Mouse (Mus musculus): Measurements from ENCODE around the gene Smug1. TPM values are rescaled to one million over a fixed set of nuclear protein-coding genes. Genes with fewer than 3 reads are reported as not detected.

Smug1 gene
- total RNA-seq, 1 experiment from 2014 or later: 3.7 TPM

DNA sequence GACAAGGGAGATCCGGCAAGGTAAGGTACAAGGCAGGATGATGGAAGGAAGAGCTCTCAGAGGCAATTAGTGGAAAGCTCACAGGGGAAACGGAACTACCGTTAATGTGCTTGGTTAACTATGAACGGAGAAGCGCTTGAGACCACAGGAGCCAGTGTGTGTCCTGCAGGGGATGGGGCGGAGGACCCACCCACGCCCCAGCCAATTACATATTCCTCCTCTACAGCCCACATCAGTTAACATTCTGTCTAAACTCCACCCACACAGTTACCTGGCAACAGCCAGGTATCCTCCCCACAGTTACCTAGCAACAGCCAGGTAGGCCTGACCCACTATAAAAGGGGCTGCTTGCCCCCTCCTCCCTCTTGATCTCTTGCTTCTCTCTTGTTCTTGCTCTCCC lies 10.0 kb downstream of the Smug1 start:
- no peak for ATAC-seq (replicated peaks in 1 of 2; ENCODE audit: insufficient read depth in 1 of 2, low FRiP score in 2 of 2, low TSS enrichment in 1 of 2, low read depth in 1 of 2, poor library complexity in 2 of 2, severe bottlenecking in 2 of 2)

GRCm38 (mm10) chr15:103155366-103156321 lies 11.2 kb downstream of the Smug1 start:
- no peak for ATAC-seq (replicated peaks in 1 of 2; ENCODE audit: insufficient read depth in 1 of 2, low FRiP score in 2 of 2, low TSS enrichment in 1 of 2, low read depth in 1 of 2, poor library complexity in 2 of 2, severe bottlenecking in 2 of 2)

- peak in 1 of 2 experiments; percentile 36; a peak in 1 of 4 replicates for ATAC-seq (replicated peaks in 1 of 2; ENCODE audit: insufficient read depth in 1 of 2, low FRiP score in 2 of 2, low TSS enrichment in 1 of 2, low read depth in 1 of 2, poor library complexity in 2 of 2, severe bottlenecking in 2 of 2)
Observed at GRCm38 (mm10) chr15:103152890-103153610, 13.8 kb downstream of the Smug1 start.

- peak in 1 of 2 experiments; percentile 42; a peak in 1 of 4 replicates for ATAC-seq (replicated peaks in 1 of 2; ENCODE audit: insufficient read depth in 1 of 2, low FRiP score in 2 of 2, low TSS enrichment in 1 of 2, low read depth in 1 of 2, poor library complexity in 2 of 2, severe bottlenecking in 2 of 2)
Observed at GRCm38 (mm10) chr15:103152371-103152770, 14.5 kb downstream of the Smug1 start.

- ATAC-seq (replicated peaks in 1 of 2; ENCODE audit: insufficient read depth in 1 of 2, low FRiP score in 2 of 2, low TSS enrichment in 1 of 2, low read depth in 1 of 2, poor library complexity in 2 of 2, severe bottlenecking in 2 of 2): no peak
Observed at GRCm38 (mm10) chr15:103147779-103148178, 19.1 kb downstream of the Smug1 start.

GRCm38 (mm10) chr15:103147422-103147690 lies 19.5 kb downstream of the Smug1 start:
- no peak for ATAC-seq (replicated peaks in 1 of 2; ENCODE audit: insufficient read depth in 1 of 2, low FRiP score in 2 of 2, low TSS enrichment in 1 of 2, low read depth in 1 of 2, poor library complexity in 2 of 2, severe bottlenecking in 2 of 2)

- ATAC-seq (replicated peaks in 1 of 2; ENCODE audit: insufficient read depth in 1 of 2, low FRiP score in 2 of 2, low TSS enrichment in 1 of 2, low read depth in 1 of 2, poor library complexity in 2 of 2, severe bottlenecking in 2 of 2): peak in 1 of 2 experiments; percentile 40; a peak in 1 of 4 replicates
Observed at GRCm38 (mm10) chr15:103146627-103147421, 20.1 kb downstream of the Smug1 start.

DNA sequence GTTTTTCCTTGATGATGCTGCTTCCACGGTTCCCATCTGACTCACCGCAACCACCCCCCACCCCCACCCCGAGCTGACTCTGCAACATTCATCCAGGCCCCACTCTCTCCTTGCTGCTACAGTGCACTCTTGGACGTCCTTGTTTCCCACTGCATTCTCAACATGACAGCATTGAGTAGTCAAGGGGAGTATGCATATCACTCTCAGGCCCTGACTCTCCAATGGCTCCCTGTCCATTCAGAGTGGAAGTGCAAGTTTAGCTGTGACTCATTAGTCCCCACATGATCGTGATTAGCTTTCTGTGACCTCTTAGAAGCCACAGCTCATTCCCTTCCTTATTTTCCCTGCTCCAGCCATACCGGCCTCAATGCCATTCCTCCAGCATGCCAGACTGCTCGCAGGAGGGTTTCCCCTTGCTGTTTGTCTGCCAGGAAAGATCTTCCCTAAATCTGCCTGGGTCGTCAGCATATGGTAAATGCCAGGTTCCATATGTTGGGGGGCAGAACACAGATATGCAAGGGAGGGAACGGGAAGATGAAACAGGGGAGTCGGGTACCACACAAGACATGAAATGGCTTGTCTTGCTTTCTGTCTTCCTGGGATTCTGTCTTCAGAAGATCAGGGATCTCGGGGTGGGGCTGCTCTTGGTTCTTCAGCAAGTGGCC lies 21.1 kb downstream of the Smug1 start:
- ATAC-seq (replicated peaks in 1 of 2; ENCODE audit: insufficient read depth in 1 of 2, low FRiP score in 2 of 2, low TSS enrichment in 1 of 2, low read depth in 1 of 2, poor library complexity in 2 of 2, severe bottlenecking in 2 of 2): no peak

DNA sequence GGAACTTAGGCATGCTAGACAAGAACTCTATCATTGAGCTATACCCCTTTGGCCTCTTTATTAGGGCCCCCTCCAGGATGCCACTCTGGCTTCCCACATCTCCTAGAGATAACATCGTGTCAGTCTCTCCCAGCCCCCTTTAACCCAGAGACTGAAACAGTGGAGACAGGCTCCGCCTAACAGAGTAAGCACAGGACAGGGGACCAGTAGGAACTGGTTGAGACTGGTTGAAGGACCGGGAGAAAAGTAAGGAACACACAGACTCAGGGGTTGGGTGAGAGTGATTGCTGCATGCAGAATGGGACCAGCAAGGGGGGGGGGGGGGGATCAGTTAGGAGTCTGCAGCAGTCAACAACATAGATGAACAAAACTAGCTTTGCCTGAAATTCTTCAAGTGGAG lies 22.7 kb downstream of the Smug1 start:
- no peak for ATAC-seq (replicated peaks in 1 of 2; ENCODE audit: insufficient read depth in 1 of 2, low FRiP score in 2 of 2, low TSS enrichment in 1 of 2, low read depth in 1 of 2, poor library complexity in 2 of 2, severe bottlenecking in 2 of 2)

- ATAC-seq (replicated peaks in 1 of 2; ENCODE audit: insufficient read depth in 1 of 2, low FRiP score in 2 of 2, low TSS enrichment in 1 of 2, low read depth in 1 of 2, poor library complexity in 2 of 2, severe bottlenecking in 2 of 2): no peak
Observed at GRCm38 (mm10) chr15:103135431-103135947, 31.4 kb downstream of the Smug1 start.

DNA sequence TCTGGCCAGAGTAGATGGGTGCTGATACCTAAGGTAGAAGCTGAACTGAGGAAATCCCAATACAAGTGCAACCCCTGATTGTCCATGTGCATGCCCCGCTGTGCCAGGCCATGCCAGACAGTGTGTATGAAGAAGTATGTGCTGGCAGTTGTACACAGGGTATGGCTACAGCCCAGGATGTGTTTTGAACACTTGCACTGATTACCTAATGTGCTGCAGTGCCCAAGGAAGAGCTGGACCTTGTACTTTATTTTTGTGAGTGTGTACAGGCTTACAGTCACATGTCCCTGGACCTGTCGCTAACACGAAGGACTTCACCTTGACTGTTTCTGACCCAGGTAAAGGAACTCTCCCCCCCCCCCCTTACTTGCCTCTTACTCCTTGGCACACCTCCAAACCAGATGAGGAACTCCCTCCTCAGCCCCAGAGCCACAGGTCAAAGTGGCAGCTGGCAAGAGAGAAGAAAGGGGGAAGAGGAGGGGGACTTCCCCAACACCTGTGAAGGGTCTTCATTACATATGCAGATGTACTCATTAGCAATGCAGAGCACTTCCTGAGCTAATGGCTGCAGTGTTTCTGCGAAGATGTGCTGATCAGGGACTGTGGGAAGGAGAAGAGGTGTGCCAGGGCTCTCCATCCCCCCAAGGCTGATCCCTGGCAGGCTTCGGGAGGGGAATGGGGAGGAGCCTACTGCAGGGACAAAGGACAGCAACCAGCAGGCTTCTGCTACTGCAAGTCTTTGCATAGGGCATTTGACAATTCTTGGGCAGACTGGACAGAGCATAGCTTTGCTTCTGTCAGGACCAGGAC lies 32.4 kb downstream of the Smug1 start:
- no peak for ATAC-seq (replicated peaks in 1 of 2; ENCODE audit: insufficient read depth in 1 of 2, low FRiP score in 2 of 2, low TSS enrichment in 1 of 2, low read depth in 1 of 2, poor library complexity in 2 of 2, severe bottlenecking in 2 of 2)

DNA sequence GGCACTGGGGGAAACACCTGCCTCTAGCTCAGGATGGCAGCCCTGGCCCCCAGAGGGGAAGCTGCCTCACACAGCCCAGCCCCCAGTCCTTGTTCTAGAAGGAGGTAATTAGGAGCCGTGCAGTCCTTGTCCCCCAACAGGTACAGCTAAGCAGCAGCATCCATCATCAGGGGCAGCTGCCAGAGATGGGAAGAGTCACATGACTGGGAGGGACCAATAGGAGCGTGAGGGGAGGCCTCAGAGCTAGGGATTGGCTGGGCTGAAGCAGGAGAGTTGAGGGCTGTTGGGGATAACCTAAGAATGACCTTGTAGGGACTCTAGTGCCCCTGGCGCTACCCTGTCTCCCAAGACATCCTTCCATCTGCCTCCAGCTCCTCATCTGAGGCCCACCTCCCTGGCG lies 33.1 kb downstream of the Smug1 start:
- ATAC-seq (replicated peaks in 1 of 2; ENCODE audit: insufficient read depth in 1 of 2, low FRiP score in 2 of 2, low TSS enrichment in 1 of 2, low read depth in 1 of 2, poor library complexity in 2 of 2, severe bottlenecking in 2 of 2): no peak; a peak in 1 of 4 replicates

GRCm38 (mm10) chr15:103130729-103131128 lies 36.2 kb downstream of the Smug1 start:
- no peak for ATAC-seq (replicated peaks in 1 of 2; ENCODE audit: insufficient read depth in 1 of 2, low FRiP score in 2 of 2, low TSS enrichment in 1 of 2, low read depth in 1 of 2, poor library complexity in 2 of 2, severe bottlenecking in 2 of 2)

DNA sequence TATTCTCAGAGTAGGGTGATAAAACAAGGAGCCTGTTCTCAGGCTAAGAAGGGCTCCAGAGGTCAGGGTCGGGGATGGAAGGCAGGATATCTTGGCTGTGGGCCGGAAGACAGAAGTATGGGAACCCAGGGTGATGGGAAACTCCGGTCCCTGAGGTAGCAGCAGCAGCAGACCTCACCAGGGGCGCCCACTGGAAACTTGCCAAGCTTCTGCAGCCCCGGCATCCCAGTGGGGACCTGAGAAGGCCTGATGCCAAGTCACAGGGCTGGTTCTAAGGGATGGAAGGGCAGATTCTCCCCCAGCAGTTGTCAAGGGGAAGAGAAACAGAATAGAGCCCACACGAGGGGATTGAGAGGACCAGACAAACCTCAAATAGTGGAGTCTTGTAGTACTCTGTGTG lies 37.6 kb downstream of the Smug1 start:
- ATAC-seq (replicated peaks in 1 of 2; ENCODE audit: insufficient read depth in 1 of 2, low FRiP score in 2 of 2, low TSS enrichment in 1 of 2, low read depth in 1 of 2, poor library complexity in 2 of 2, severe bottlenecking in 2 of 2): no peak

- ATAC-seq (replicated peaks in 1 of 2; ENCODE audit: insufficient read depth in 1 of 2, low FRiP score in 2 of 2, low TSS enrichment in 1 of 2, low read depth in 1 of 2, poor library complexity in 2 of 2, severe bottlenecking in 2 of 2): no peak
Observed at GRCm38 (mm10) chr15:103128056-103128833, 38.6 kb downstream of the Smug1 start.

DNA sequence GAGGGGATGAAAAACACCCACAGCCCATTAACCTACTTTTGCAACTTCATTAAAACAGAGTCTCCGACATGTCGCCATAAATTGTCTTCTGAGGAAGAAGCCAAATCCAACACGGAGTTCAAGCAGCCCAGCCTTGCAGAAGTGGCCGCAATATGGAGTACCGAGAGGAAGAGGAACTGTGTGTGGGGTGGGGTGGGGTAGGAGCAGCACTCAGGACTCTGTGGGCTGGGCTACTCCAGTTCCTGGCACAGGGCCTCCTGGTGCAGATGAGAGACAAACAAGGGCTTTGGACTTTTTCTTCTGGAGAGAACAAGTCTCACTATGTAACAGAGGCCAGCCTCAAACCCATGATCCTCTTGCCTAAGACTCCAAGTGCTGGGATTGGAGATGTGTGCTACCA lies 40.9 kb downstream of the Smug1 start:
- peak; percentile 52 to 76 for ATAC-seq (replicated peaks in 1 of 2; ENCODE audit: insufficient read depth in 1 of 2, low FRiP score in 2 of 2, low TSS enrichment in 1 of 2, low read depth in 1 of 2, poor library complexity in 2 of 2, severe bottlenecking in 2 of 2)
